Mouse (Mus musculus): Measurements from ENCODE around the gene Ankdd1a. TPM values are rescaled to one million over a fixed set of nuclear protein-coding genes. Genes with fewer than 3 reads are reported as not detected.

Gene Ankdd1a
- polyA plus RNA-seq, 1 experiment from 2014 or later = not detected

GRCm38 (mm10) chr9:65464161-65464560 lies 55.8 kb downstream of the Ankdd1a start:
- Histone ChIP-seq H3K4me2 (ENCODE audit: low read length) (no peak overlapping the region), H3K4me3 (ENCODE audit: low read depth, low read length) (no peak overlapping the region), H3K9me3 (replicated peaks; ENCODE audit: control insufficient read depth, low read length) (no peaks in the 10 kb centered on the region), H3K27ac (ENCODE audit: low read depth, low read length) (no peak overlapping the region), H3K9ac (ENCODE audit: low read length) (no peak overlapping the region), H3K27me3 (replicated peaks; ENCODE audit: control insufficient read depth, insufficient read depth, low read length) (no peaks in the 10 kb centered on the region), H3K36me3 (ENCODE audit: control insufficient read depth, insufficient read depth, low read length) (peaks cover 35% of the 10 kb centered on the region), H3K4me1 (ENCODE audit: control insufficient read depth, insufficient read depth, low read length) (peaks cover 16% of the 10 kb centered on the region)
- 89% methylated on average over 6 of the region's 6 CpGs for WGBS
- ATAC-seq = no peak
- no peak for DNase-seq (ENCODE audit: low spot score)

- H3K4me2 ChIP-seq (ENCODE audit: low read length) = no peak overlapping the region
These were observed 57.4 kb downstream of the Ankdd1a start for GRCm38 (mm10) chr9:65462544-65462943.

GRCm38 (mm10) chr9:65460732-65461442 lies 59.1 kb downstream of the Ankdd1a start, which contains the start of gene Spg21:
Gene Spg21 (plus strand): TSS chr9:65460947.
- H3K4me3 ChIP-seq (ENCODE audit: low read depth, low read length) = peak within 1 kb of the TSS; percentile 89
- ATAC-seq (peak; percentile 99), DNase-seq (ENCODE audit: low spot score) (peak; percentile 94)
- H3K36me3 ChIP-seq (ENCODE audit: control insufficient read depth, insufficient read depth, low read length) = peaks cover 11% of the 10 kb centered on the region
- no peaks in the 10 kb centered on the region for H3K9me3 ChIP-seq (replicated peaks; ENCODE audit: control insufficient read depth, low read length)
- under 1% methylated on average over 52 of the region's 53 CpGs for WGBS
- H3K27me3 ChIP-seq (replicated peaks; ENCODE audit: control insufficient read depth, insufficient read depth, low read length) = no peaks in the 10 kb centered on the region
- H3K4me1 ChIP-seq (ENCODE audit: control insufficient read depth, insufficient read depth, low read length) = peaks cover 16% of the 10 kb centered on the region
- H3K27ac ChIP-seq (ENCODE audit: low read depth, low read length) = peak within 1 kb of the TSS; percentile 78
- H3K4me2 ChIP-seq (ENCODE audit: low read length) = peak within 1 kb of the TSS; percentile 72
- H3K9ac ChIP-seq (ENCODE audit: low read length) = peak within 1 kb of the TSS; percentile 89

More at GRCm38 (mm10) chr9:65462544-65462943, 57.4 kb downstream of the Ankdd1a start:
- H3K4me1 ChIP-seq (ENCODE audit: control insufficient read depth, insufficient read depth, low read length) = peaks cover 16% of the 10 kb centered on the region
- no peaks in the 10 kb centered on the region for H3K9me3 ChIP-seq (replicated peaks; ENCODE audit: control insufficient read depth, low read length)
- DNase-seq (ENCODE audit: low spot score) (no peak), ATAC-seq (no peak)
- H3K27ac ChIP-seq (ENCODE audit: low read depth, low read length) = no peak overlapping the region
- no peak overlapping the region for H3K4me3 ChIP-seq (ENCODE audit: low read depth, low read length)
- peaks cover 21% of the 10 kb centered on the region for H3K36me3 ChIP-seq (ENCODE audit: control insufficient read depth, insufficient read depth, low read length)
- no peak overlapping the region for H3K9ac ChIP-seq (ENCODE audit: low read length)
- H3K27me3 ChIP-seq (replicated peaks; ENCODE audit: control insufficient read depth, insufficient read depth, low read length) = no peaks in the 10 kb centered on the region
- WGBS = 79% methylated on average over 5 of the region's 5 CpGs

GRCm38 (mm10) chr9:65460198-65460597 lies 59.8 kb downstream of the Ankdd1a start:
- no peak overlapping the region for H3K27ac ChIP-seq (ENCODE audit: low read depth, low read length)
- peak overlapping the region; percentile 89 for H3K4me3 ChIP-seq (ENCODE audit: low read depth, low read length)
- peak overlapping the region; percentile 89; the same call in 1 of the 2 replicates for H3K9ac ChIP-seq (ENCODE audit: low read length)
- peak overlapping the region; percentile 72 for H3K4me2 ChIP-seq (ENCODE audit: low read length)
- peaks cover 16% of the 10 kb centered on the region for H3K4me1 ChIP-seq (ENCODE audit: control insufficient read depth, insufficient read depth, low read length)
- no peaks in the 10 kb centered on the region for H3K27me3 ChIP-seq (replicated peaks; ENCODE audit: control insufficient read depth, insufficient read depth, low read length)
- H3K9me3 ChIP-seq (replicated peaks; ENCODE audit: control insufficient read depth, low read length) = no peaks in the 10 kb centered on the region
- DNase-seq (ENCODE audit: low spot score) (no peak), ATAC-seq (no peak; the same call in 1 of the 2 replicates)
- H3K36me3 ChIP-seq (ENCODE audit: control insufficient read depth, insufficient read depth, low read length) = peaks cover 5% of the 10 kb centered on the region
- WGBS = 42% methylated on average over 3 of the region's 3 CpGs

GRCm38 (mm10) chr9:65458975-65459374 lies 61.0 kb downstream of the Ankdd1a start:
- Histone ChIP-seq H3K4me1 (ENCODE audit: control insufficient read depth, insufficient read depth, low read length) (peaks cover 16% of the 10 kb centered on the region), H3K36me3 (ENCODE audit: control insufficient read depth, insufficient read depth, low read length) (peaks cover under 1% of the 10 kb centered on the region; the same call in 1 of the 2 replicates), H3K27me3 (replicated peaks; ENCODE audit: control insufficient read depth, insufficient read depth, low read length) (no peaks in the 10 kb centered on the region), H3K9ac (ENCODE audit: low read length) (no peak overlapping the region), H3K9me3 (replicated peaks; ENCODE audit: control insufficient read depth, low read length) (no peaks in the 10 kb centered on the region), H3K4me2 (ENCODE audit: low read length) (no peak overlapping the region), H3K4me3 (ENCODE audit: low read depth, low read length) (no peak overlapping the region), H3K27ac (ENCODE audit: low read depth, low read length) (no peak overlapping the region)
- ATAC-seq (no peak), DNase-seq (ENCODE audit: low spot score) (no peak)
- 83% methylated on average over 2 of the region's 2 CpGs for WGBS

GRCm38 (mm10) chr9:65447951-65448350 lies 72.0 kb downstream of the Ankdd1a start:
- 89% methylated on average over 6 of the region's 6 CpGs for WGBS
- Histone ChIP-seq H3K4me1 (ENCODE audit: control insufficient read depth, insufficient read depth, low read length) (no peaks in the 10 kb centered on the region), H3K4me3 (ENCODE audit: low read depth, low read length) (no peak overlapping the region), H3K9me3 (replicated peaks; ENCODE audit: control insufficient read depth, low read length) (no peaks in the 10 kb centered on the region), H3K9ac (ENCODE audit: low read length) (no peak overlapping the region), H3K27ac (ENCODE audit: low read depth, low read length) (no peak overlapping the region), H3K36me3 (ENCODE audit: control insufficient read depth, insufficient read depth, low read length) (peaks cover 83% of the 10 kb centered on the region), H3K4me2 (ENCODE audit: low read length) (no peak overlapping the region), H3K27me3 (replicated peaks; ENCODE audit: control insufficient read depth, insufficient read depth, low read length) (no peaks in the 10 kb centered on the region)
- ATAC-seq = no peak
- no peak for DNase-seq (ENCODE audit: low spot score)

GRCm38 (mm10) chr9:65444692-65445091 lies 75.3 kb downstream of the Ankdd1a start:
- peaks cover 77% of the 10 kb centered on the region for H3K36me3 ChIP-seq (ENCODE audit: control insufficient read depth, insufficient read depth, low read length)
- no peak overlapping the region for H3K4me3 ChIP-seq (ENCODE audit: low read depth, low read length)
- no peak overlapping the region for H3K4me2 ChIP-seq (ENCODE audit: low read length)
- no peaks in the 10 kb centered on the region for H3K4me1 ChIP-seq (ENCODE audit: control insufficient read depth, insufficient read depth, low read length)
- WGBS = 96% methylated on average over 4 of the region's 4 CpGs
- no peak overlapping the region for H3K27ac ChIP-seq (ENCODE audit: low read depth, low read length)
- no peak overlapping the region for H3K9ac ChIP-seq (ENCODE audit: low read length)
- no peaks in the 10 kb centered on the region for H3K27me3 ChIP-seq (replicated peaks; ENCODE audit: control insufficient read depth, insufficient read depth, low read length)
- H3K9me3 ChIP-seq (replicated peaks; ENCODE audit: control insufficient read depth, low read length) = no peaks in the 10 kb centered on the region
- no peak for ATAC-seq
- DNase-seq (ENCODE audit: low spot score) = no peak

Other genes starting within 250 kb of the Ankdd1a start
- gene Clpx, start 225.9 kb downstream of the Ankdd1a start, polyA plus RNA-seq (2014; fragmentation: Nextera tagmentation; extraction: Ambion mirVana) = 42.2 and 47.9 TPM in 2 replicates
- gene Pdcd7, start 174.1 kb downstream of the Ankdd1a start, polyA plus RNA-seq (2014; fragmentation: Nextera tagmentation; extraction: Ambion mirVana) = 8.6 and 9.9 TPM in 2 replicates
- gene Ubap1l, start 159.2 kb downstream of the Ankdd1a start, polyA plus RNA-seq (2014; fragmentation: Nextera tagmentation; extraction: Ambion mirVana) = 0.13 and 0.96 TPM in 2 replicates
- gene Kbtbd13, start 128.5 kb downstream of the Ankdd1a start, polyA plus RNA-seq (2014; fragmentation: Nextera tagmentation; extraction: Ambion mirVana) = 0.20 and 0.40 TPM in 2 replicates
- gene Rasl12, start 121.7 kb downstream of the Ankdd1a start, polyA plus RNA-seq (2014; fragmentation: Nextera tagmentation; extraction: Ambion mirVana) = 6.3 and 6.7 TPM in 2 replicates
- gene Slc51b, start 97.2 kb downstream of the Ankdd1a start, polyA plus RNA-seq (2014; fragmentation: Nextera tagmentation; extraction: Ambion mirVana) = not detected in 2 replicates
- 20.8 and 24.1 TPM in 2 replicates for gene Mtfmt, start 84.4 kb downstream of the Ankdd1a start, polyA plus RNA-seq (2014; fragmentation: Nextera tagmentation; extraction: Ambion mirVana)
- 163 and 168 TPM in 2 replicates for gene Spg21, start 59.2 kb downstream of the Ankdd1a start, polyA plus RNA-seq (2014; fragmentation: Nextera tagmentation; extraction: Ambion mirVana)
- 3.6 and 3.9 TPM in 2 replicates for gene Plekho2, start 59.8 kb upstream of the Ankdd1a start, polyA plus RNA-seq (2014; fragmentation: Nextera tagmentation; extraction: Ambion mirVana)
- 5.8 and 6.3 TPM in 2 replicates for gene Pif1, start 67.0 kb upstream of the Ankdd1a start, polyA plus RNA-seq (2014; fragmentation: Nextera tagmentation; extraction: Ambion mirVana)
- 3.8 TPM in 2 replicates for gene Rbpms2, start 109.5 kb upstream of the Ankdd1a start, polyA plus RNA-seq (2014; fragmentation: Nextera tagmentation; extraction: Ambion mirVana)
- 206 and 233 TPM in 2 replicates for gene Oaz2, start 147.8 kb upstream of the Ankdd1a start, polyA plus RNA-seq (2014; fragmentation: Nextera tagmentation; extraction: Ambion mirVana)